Mouse (Mus musculus): ENCODE data around the gene 5730596B20Rik. TPM values are rescaled to one million over a fixed set of nuclear protein-coding genes. Genes with fewer than 3 reads are reported as not detected.
A peak's percentile ranks its signal among the peaks of the same experiment; 100 is the strongest.

The 5730596B20Rik gene
- polyA plus RNA-seq, 2 experiments: 0.29 to 0.44 TPM

- Histone ChIP-seq H3K4me1 (ENCODE audit: control insufficient read depth, insufficient read depth, low read length) (peaks cover 52% of the 10 kb centered on the region), H3K36me3 (ENCODE audit: control insufficient read depth, insufficient read depth, low read length) (peaks cover 39% of the 10 kb centered on the region), H3K27ac (replicated peaks; ENCODE audit: low read depth, low read length) (0 out of 2 replicates have a peak within 1 kb of the TSS, but pooled peaks have one; percentile 38), H3K4me2 (replicated peaks; ENCODE audit: low read depth, low read length, severe bottlenecking) (peak within 1 kb of the TSS; percentile 91), H3K9ac (ENCODE audit: low read depth, low read length, severe bottlenecking) (peak within 1 kb of the TSS; percentile 56), H3K4me3 (replicated peaks; ENCODE audit: low read length) (peak within 1 kb of the TSS; percentile 46), H3K27me3 (ENCODE audit: control insufficient read depth, insufficient read depth, low read length) (peaks cover 33% of the 10 kb centered on the region), H3K9me3 (ENCODE audit: control insufficient read depth, low read length) (no peaks in the 10 kb centered on the region)
- whole genome bisulfite sequencing: 4% methylated on average over 65 of the region's 65 CpGs
- DNase-seq (ENCODE audit: low spot score): peak; percentile 74
- 0 out of 2 replicates have a peak, but pooled peaks have one; percentile 23 for ATAC-seq (ENCODE audit: low FRiP score, low read depth)
- TF ChIP-seq POLR2A (IDR thresholded peaks at IDR 0.05; ENCODE audit: borderline replicate concordance, extremely low read depth, insufficient read depth, insufficient read length): no peak
Measured at GRCm38 (mm10) chr6:52204050-52204752, 26.9 kb downstream of the 5730596B20Rik start, which contains the start of gene Hoxa5. Gene Hoxa5, minus strand, starts transcription at chr6:52204587.

- DNase-seq (ENCODE audit: low spot score) (no peak), ATAC-seq (ENCODE audit: low FRiP score, low read depth) (no peak)
- peaks cover 29% of the 10 kb centered on the region for H3K27me3 ChIP-seq (ENCODE audit: control insufficient read depth, insufficient read depth, low read length)
- H3K36me3 ChIP-seq (ENCODE audit: control insufficient read depth, insufficient read depth, low read length): peaks cover 39% of the 10 kb centered on the region
- H3K4me2 ChIP-seq (replicated peaks; ENCODE audit: low read depth, low read length, severe bottlenecking): peak overlapping the region; percentile 91
- 26% methylated on average over 14 of the region's 14 CpGs for WGBS
- TF ChIP-seq POLR2A (IDR thresholded peaks at IDR 0.05; ENCODE audit: borderline replicate concordance, extremely low read depth, insufficient read depth, insufficient read length): no peak
- H3K4me3 ChIP-seq (replicated peaks; ENCODE audit: low read length): peak overlapping the region; percentile 46
- no peaks in the 10 kb centered on the region for H3K9me3 ChIP-seq (ENCODE audit: control insufficient read depth, low read length)
- 0 out of 2 replicates have a peak overlapping the region, but pooled peaks have one; percentile 38 for H3K27ac ChIP-seq (replicated peaks; ENCODE audit: low read depth, low read length)
- peaks cover 59% of the 10 kb centered on the region for H3K4me1 ChIP-seq (ENCODE audit: control insufficient read depth, insufficient read depth, low read length)
- H3K9ac ChIP-seq (ENCODE audit: low read depth, low read length, severe bottlenecking): 0 out of 2 replicates have a peak overlapping the region, but pooled peaks have one; percentile 25
Measured at GRCm38 (mm10) chr6:52205221-52205620, 27.9 kb downstream of the 5730596B20Rik start.

DNA sequence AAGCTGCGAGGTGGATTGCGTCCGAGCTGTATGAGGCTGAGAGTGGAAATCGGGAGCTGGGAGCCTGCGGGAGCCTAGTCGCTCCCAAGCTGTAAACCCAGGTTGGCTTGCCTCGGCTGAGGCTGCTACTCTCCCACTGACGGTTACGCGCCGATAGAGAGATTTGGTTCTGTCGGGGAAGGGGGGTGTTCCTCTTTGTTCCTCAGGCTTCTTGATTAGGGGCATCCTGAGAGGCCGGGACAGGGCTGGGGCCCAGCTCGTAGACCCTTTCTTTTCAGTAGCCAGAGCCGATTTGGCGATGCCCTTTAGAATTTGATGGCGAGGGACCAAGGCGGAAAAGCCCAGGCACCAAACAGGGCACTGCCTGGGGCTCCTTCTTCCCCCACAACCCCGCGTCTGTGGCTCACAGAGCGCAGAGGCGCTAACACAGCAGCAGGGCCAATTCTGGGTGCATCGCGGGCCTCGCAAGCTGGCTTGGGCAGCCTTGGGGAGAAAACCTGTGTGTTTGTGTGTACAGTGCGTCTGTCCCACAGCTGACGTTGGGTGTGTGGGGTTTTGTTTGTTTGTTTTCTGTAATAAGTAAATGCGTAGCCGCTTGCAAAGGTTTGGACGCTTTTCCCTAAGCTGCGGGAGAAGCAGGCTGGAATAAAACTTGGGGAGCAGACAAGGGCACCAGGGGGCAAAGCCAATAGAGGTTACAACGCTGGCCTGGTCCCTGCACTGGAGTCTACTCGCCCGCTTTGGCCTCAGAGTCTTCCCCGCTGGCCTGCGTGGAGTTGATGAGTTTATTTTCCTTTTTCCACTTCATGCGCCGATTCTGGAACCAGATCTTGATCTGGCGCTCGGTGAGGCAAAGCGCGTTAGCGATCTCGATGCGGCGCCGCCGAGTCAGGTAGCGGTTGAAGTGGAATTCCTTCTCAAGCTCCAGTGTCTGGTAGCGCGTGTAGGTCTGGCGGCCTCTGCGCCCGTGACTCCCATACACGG is 28.6 kb downstream of the 5730596B20Rik start:
- peak overlapping the region; percentile 91 for H3K4me2 ChIP-seq (replicated peaks; ENCODE audit: low read depth, low read length, severe bottlenecking)
- ATAC-seq (ENCODE audit: low FRiP score, low read depth) (no peak), DNase-seq (ENCODE audit: low spot score) (no peak)
- peaks cover 30% of the 10 kb centered on the region; the same call in 1 of the 2 replicates for H3K27me3 ChIP-seq (ENCODE audit: control insufficient read depth, insufficient read depth, low read length)
- H3K4me3 ChIP-seq (replicated peaks; ENCODE audit: low read length): peak overlapping the region; percentile 10
- H3K9me3 ChIP-seq (ENCODE audit: control insufficient read depth, low read length): no peaks in the 10 kb centered on the region
- WGBS: 21% methylated on average over 51 of the region's 55 CpGs
- peaks cover 57% of the 10 kb centered on the region for H3K4me1 ChIP-seq (ENCODE audit: control insufficient read depth, insufficient read depth, low read length)
- peaks cover 39% of the 10 kb centered on the region for H3K36me3 ChIP-seq (ENCODE audit: control insufficient read depth, insufficient read depth, low read length)
- 0 out of 2 replicates have a peak overlapping the region, but pooled peaks have one; percentile 38 for H3K27ac ChIP-seq (replicated peaks; ENCODE audit: low read depth, low read length)
- H3K9ac ChIP-seq (ENCODE audit: low read depth, low read length, severe bottlenecking): peak overlapping the region; percentile 25; the same call in 1 of the 2 replicates
- no peak for TF ChIP-seq POLR2A (IDR thresholded peaks at IDR 0.05; ENCODE audit: borderline replicate concordance, extremely low read depth, insufficient read depth, insufficient read length)

GRCm38 (mm10) chr6:52206882-52207683 is 29.8 kb downstream of the 5730596B20Rik start:
- ATAC-seq (ENCODE audit: low FRiP score, low read depth) (no peak), DNase-seq (ENCODE audit: low spot score) (no peak)
- Histone ChIP-seq H3K27ac (replicated peaks; ENCODE audit: low read depth, low read length) (no peak overlapping the region), H3K9ac (ENCODE audit: low read depth, low read length, severe bottlenecking) (no peak overlapping the region), H3K4me2 (replicated peaks; ENCODE audit: low read depth, low read length, severe bottlenecking) (peak overlapping the region; percentile 91), H3K36me3 (ENCODE audit: control insufficient read depth, insufficient read depth, low read length) (peaks cover 35% of the 10 kb centered on the region), H3K9me3 (ENCODE audit: control insufficient read depth, low read length) (no peaks in the 10 kb centered on the region), H3K4me3 (replicated peaks; ENCODE audit: low read length) (no peak overlapping the region), H3K27me3 (ENCODE audit: control insufficient read depth, insufficient read depth, low read length) (peaks cover 35% of the 10 kb centered on the region; the same call in 1 of the 2 replicates), H3K4me1 (ENCODE audit: control insufficient read depth, insufficient read depth, low read length) (peaks cover 64% of the 10 kb centered on the region)
- 34% methylated on average over 4 of the region's 4 CpGs for WGBS
- no peak for TF ChIP-seq POLR2A (IDR thresholded peaks at IDR 0.05; ENCODE audit: borderline replicate concordance, extremely low read depth, insufficient read depth, insufficient read length)

Data from limb, embryonic 14.5 days (tissue).